Mouse (Mus musculus) small intestine, adult 2 months (tissue): ENCODE results near the gene Pdcd10.

ENCODE experiments used
- CTCF ChIP-seq: fragments of 200-500 bp; IDR thresholded peaks from 2 replicates; pipeline ENCODE4 v1.5.1; 2012; ENCODE audit warnings: low read depth, mild to moderate bottlenecking, control low read depth, inconsistent platforms, low read length, moderate library complexity, mixed read lengths; ENCODE audit not compliant: insufficient replicate concordance, insufficient read length; ENCODE audit errors: extremely low read depth
- POLR2A ChIP-seq: fragments of 200-500 bp; IDR thresholded peaks from 2 replicates; pipeline ENCODE4 v1.6.1; 2012; ENCODE audit warnings: low read depth, mild to moderate bottlenecking, control low read depth, inconsistent platforms, low read length, moderate library complexity

DNA sequence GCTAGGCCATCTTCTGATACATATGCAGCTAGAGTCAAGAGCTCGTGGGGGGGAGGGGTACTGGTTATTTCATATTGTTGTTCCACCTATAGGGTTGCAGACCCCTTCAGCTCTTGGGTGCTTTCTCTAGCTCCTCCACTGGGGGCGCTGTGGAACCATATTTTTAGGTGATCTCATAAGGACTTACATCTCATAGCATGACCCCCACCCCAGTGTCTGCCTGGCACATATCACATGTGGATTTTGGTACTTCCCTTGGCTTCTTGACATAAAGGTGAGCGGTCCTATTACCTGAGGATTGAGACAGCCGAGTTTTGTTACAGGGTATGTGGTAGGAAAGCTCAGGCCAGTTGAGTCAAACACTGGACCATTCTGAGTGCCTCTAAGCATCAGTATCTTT, 22.7 kb upstream of the Pdcd10 start:
- no peak; the same call in 1 of the 2 replicates for TF ChIP-seq CTCF
- TF ChIP-seq POLR2A, result no peak
